Mouse (Mus musculus) thymus, adult 2 months (tissue): ENCODE results near the gene Pck1. TPM values are rescaled to one million over a fixed set of nuclear protein-coding genes. Genes with fewer than 3 reads are reported as not detected.
"Not testable (repeated sequence)": the region's sequence is repeated elsewhere in the genome, so short reads cannot be mapped to it uniquely, and the experiment has no call there.

Source experiments
- DNase-seq: peaks from one replicate; pipeline ENCODE4 v3.0.0; 2021
- H3K27ac ChIP-seq: fragments of 200-500 bp; 2 replicates; pipeline ENCODE4 v1.5.1; 2012; ENCODE audit warnings: low read length, control low read depth; ENCODE audit not compliant: control insufficient read depth, insufficient read depth
- H3K27me3 ChIP-seq: fragments of 200-500 bp; 2 replicates; pipeline ENCODE4 v1.6.1; 2012; ENCODE audit warnings: mild to moderate bottlenecking, low read length, moderate library complexity, mixed read lengths; ENCODE audit not compliant: control insufficient read depth, insufficient read depth
- H3K36me3 ChIP-seq: fragments of 200-500 bp; 2 replicates; pipeline ENCODE4 v1.6.1; 2012; ENCODE audit warnings: mild to moderate bottlenecking, low read length, moderate library complexity; ENCODE audit not compliant: control insufficient read depth, insufficient read depth
- H3K4me1 ChIP-seq: fragments of 200-500 bp; replicated peaks from 2 replicates; pipeline ENCODE4 v1.6.1; 2012; ENCODE audit warnings: low read length; ENCODE audit not compliant: control insufficient read depth, insufficient read depth
- H3K4me3 ChIP-seq: fragments of 200-500 bp; 2 replicates; pipeline ENCODE4 v1.5.1; 2012; ENCODE audit warnings: mild to moderate bottlenecking, low read length, control low read depth, moderate library complexity; ENCODE audit not compliant: control insufficient read depth, insufficient read depth
- CTCF ChIP-seq: fragments of 200-500 bp; IDR thresholded peaks from 2 replicates; pipeline ENCODE4 v1.5.1; 2012; ENCODE audit warnings: mild to moderate bottlenecking, control low read depth, low read length, moderate library complexity, borderline replicate concordance; ENCODE audit not compliant: control insufficient read depth, poor library complexity, insufficient read depth; ENCODE audit errors: extremely low read depth
- POLR2A ChIP-seq: fragments of 200-500 bp; IDR thresholded peaks from 2 replicates; pipeline ENCODE4 v1.6.1; 2012; ENCODE audit warnings: mild to moderate bottlenecking, low read length, control low read depth, moderate library complexity; ENCODE audit not compliant: control insufficient read depth, poor library complexity, insufficient read depth; ENCODE audit errors: extremely low read depth
- WGBS: fragments of 180-500 bp; shearing (Covaris S2); methylation state at CpG from one replicate; pipeline ENCODE4 v1.1.7; 2018; 5-methylcytosine and 5-hydroxymethylcytosine counted together
- polyA plus RNA-seq: library from polyadenylated mRNA; depleted of rRNA; stranded (reverse); fragments of >200 nt; gene quantifications from 2 replicates; pipeline ENCODE4 v1.2.3, GENCODE M21; 2012

The Pck1 gene
- polyA plus RNA-seq, 1 experiment: 14.5 TPM

- Histone ChIP-seq H3K27ac (no peak within 1 kb of the TSS), H3K27me3 (no peaks in the 10 kb centered on the region; the same call in 1 of the 2 replicates), H3K4me3 (no peak within 1 kb of the TSS), H3K36me3 (no peaks in the 10 kb centered on the region), H3K4me1 (no peaks in the 10 kb centered on the region)
- TF ChIP-seq POLR2A (no peak), CTCF (no peak)
- DNase-seq: no peak
- 89% methylated on average over 35 of the region's 35 CpGs for WGBS
These were observed 33.6 kb upstream of the Pck1 start, which contains the start of gene Ctcfl for GRCm38 (mm10) chr2:173119023-173119944. Gene Ctcfl (minus strand): TSS chr2:173119525.

GRCm38 (mm10) chr2:173120117-173120516 is 32.7 kb upstream of the Pck1 start:
- DNase-seq, H3K4me3 ChIP-seq, H3K36me3 ChIP-seq, H3K4me1 ChIP-seq, H3K27ac ChIP-seq, H3K27me3 ChIP-seq: not testable (repeated sequence)
- 66% methylated on average over 4 of the region's 4 CpGs for WGBS

- WGBS: 60% methylated on average over 7 of the region's 7 CpGs
These were observed 28.7 kb upstream of the Pck1 start for GRCm38 (mm10) chr2:173124022-173124735.

GRCm38 (mm10) chr2:173126386-173126785 is 26.5 kb upstream of the Pck1 start:
- no peak for TF ChIP-seq CTCF
- TF ChIP-seq POLR2A: no peak
- Histone ChIP-seq H3K27ac (no peak overlapping the region), H3K4me3 (no peak overlapping the region), H3K4me1 (no peaks in the 10 kb centered on the region), H3K36me3 (no peaks in the 10 kb centered on the region), H3K27me3 (no peaks in the 10 kb centered on the region; the same call in 1 of the 2 replicates)
- WGBS: 90% methylated on average over 4 of the region's 4 CpGs
- no peak for DNase-seq

More at GRCm38 (mm10) chr2:173124022-173124735, 28.7 kb upstream of the Pck1 start:
- Histone ChIP-seq H3K27me3 (no peaks in the 10 kb centered on the region; the same call in 1 of the 2 replicates), H3K36me3 (no peaks in the 10 kb centered on the region), H3K4me1 (no peaks in the 10 kb centered on the region), H3K27ac (no peak overlapping the region), H3K4me3 (no peak overlapping the region)
- no peak for TF ChIP-seq POLR2A
- TF ChIP-seq CTCF: no peak
- DNase-seq: no peak

GRCm38 (mm10) chr2:173129111-173129510 is 23.7 kb upstream of the Pck1 start:
- H3K36me3 ChIP-seq: no peaks in the 10 kb centered on the region
- DNase-seq: no peak
- WGBS: 76% methylated on average over 2 of the region's 2 CpGs
- H3K4me3 ChIP-seq: no peak overlapping the region
- TF ChIP-seq CTCF: no peak
- no peak for TF ChIP-seq POLR2A
- no peak overlapping the region for H3K27ac ChIP-seq
- H3K4me1 ChIP-seq: no peaks in the 10 kb centered on the region
- no peaks in the 10 kb centered on the region for H3K27me3 ChIP-seq

GRCm38 (mm10) chr2:173132262-173132661 is 20.6 kb upstream of the Pck1 start:
- no peak overlapping the region for H3K27ac ChIP-seq
- TF ChIP-seq POLR2A (no peak), CTCF (no peak)
- 79% methylated on average over 13 of the region's 13 CpGs for WGBS
- no peak overlapping the region for H3K4me3 ChIP-seq
- no peak for DNase-seq
- H3K4me1 ChIP-seq: no peaks in the 10 kb centered on the region
- no peaks in the 10 kb centered on the region for H3K27me3 ChIP-seq
- no peaks in the 10 kb centered on the region for H3K36me3 ChIP-seq
